Mouse (Mus musculus): ENCODE results near the gene Btbd9.

DNA sequence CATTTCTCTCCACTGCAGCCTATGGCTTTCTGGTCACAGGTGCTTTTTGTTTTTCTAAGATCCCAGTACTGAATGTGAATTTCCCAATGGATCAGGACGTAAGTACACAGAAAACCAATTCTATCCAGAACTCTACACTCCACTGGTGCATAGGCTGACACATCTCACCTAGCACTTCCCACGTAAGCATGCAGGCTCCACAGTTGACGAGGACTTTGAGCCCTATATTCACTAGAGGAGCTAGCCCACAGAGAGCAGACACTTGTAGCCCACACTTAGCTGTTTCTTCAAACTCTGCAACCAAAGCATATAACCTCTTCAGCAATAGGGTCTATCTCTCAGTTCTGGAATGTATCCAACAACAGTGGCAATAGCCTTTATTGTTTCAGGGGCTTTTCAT, 19.8 kb downstream of the Btbd9 start:
- TF ChIP-seq ZNF384 (IDR thresholded peaks at IDR 0.05; ENCODE audit: low read depth, low read length) (no peak), HCFC1 (IDR thresholded peaks at IDR 0.05; ENCODE audit: borderline replicate concordance, insufficient read depth, low read length) (no peak), MAFK (IDR thresholded peaks at IDR 0.05; ENCODE audit: insufficient read depth, low read depth, low read length) (no peak)
